Mouse (Mus musculus): ENCODE results near the gene 4930438A08Rik.

4930438A08Rik gene

GRCm38 (mm10) chr11:58324614-58325229, 50.1 kb downstream of the 4930438A08Rik start:
- DNase-seq (ENCODE audit: low spot score) = no peak

- no peak for DNase-seq (ENCODE audit: low spot score)
Measured at GRCm38 (mm10) chr11:58326781-58327180, 52.2 kb downstream of the 4930438A08Rik start.

- DNase-seq (ENCODE audit: low spot score) = no peak
Measured at GRCm38 (mm10) chr11:58329906-58330275, 55.3 kb downstream of the 4930438A08Rik start.

DNA sequence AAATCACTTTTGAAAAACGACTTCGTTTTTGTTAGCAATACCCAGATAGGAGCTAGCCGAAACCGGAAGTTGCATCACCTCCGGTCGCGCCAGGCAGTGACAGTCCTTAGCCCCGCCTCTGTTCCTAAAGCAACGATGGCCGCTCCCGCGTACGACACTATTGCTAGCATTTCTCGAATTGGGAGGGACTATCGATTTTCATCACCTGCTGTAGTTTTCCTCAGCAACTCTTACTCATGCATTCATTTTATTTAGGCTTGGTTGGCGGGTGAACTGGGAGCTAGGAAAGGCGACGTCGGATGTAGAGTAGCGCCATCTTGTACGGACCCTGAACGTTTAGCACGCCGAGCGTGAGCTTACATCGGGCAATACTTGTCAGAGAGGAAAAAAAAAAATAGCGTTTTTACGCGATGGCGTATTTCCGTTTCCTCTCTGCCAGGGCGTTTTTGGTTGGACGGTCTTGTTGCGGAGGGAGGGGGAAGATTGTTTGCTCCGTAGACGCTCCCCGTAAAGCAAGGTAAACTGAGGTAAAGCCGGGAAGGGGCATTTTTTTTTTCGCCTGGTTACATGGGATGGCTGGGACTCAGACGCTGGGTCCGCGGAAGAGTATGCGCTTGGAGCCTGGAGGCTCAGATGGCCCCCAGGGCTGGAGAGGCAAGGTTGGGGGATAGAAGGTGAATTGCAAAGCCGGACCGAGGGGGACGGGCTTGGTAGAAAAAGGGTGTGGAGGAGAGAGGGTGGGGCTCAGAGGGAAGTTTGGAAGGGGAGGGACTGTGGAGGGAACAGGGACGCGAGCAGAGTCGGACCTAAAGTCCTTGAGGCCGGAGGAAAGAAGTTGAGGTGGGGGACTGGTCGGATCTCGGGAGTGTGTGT, 55.9 kb downstream of the 4930438A08Rik start, which contains the start of the genes Zfp672 and Sh3bp5l:
Gene Zfp672, minus strand, starts transcription at position 64 of the 873 bp plus-strand sequence.
Gene Sh3bp5l, plus strand, starts transcription at position 449 of the 873 bp plus-strand sequence.
- DNase-seq (ENCODE audit: low spot score) = peak; percentile 93

- no peak for DNase-seq (ENCODE audit: low spot score)
Measured at GRCm38 (mm10) chr11:58331149-58331495, 56.5 kb downstream of the 4930438A08Rik start.

- no peak for DNase-seq (ENCODE audit: low spot score)
Measured at GRCm38 (mm10) chr11:58331546-58331945, 56.9 kb downstream of the 4930438A08Rik start.

DNA sequence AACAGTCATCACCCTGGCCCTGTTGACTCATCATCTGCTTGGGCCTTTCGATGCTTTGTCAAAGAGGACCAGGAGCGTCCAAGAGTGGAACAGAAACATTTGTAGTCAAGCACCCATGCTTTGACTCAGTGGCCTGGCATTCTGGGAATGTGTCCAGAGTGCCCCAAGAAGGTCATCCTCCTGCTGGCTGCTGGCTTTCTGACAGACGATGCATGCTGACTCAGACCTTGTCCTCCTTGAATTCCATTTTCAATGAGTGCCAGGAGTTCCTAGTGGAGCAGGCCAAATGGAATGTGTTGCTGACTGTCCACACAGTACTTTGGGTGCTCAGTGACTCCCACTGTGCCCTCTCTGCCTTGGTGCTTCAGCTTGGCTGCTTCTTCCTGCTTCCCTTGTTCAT, 60.1 kb downstream of the 4930438A08Rik start:
- no peak for DNase-seq (ENCODE audit: low spot score)

Measured in layer of hippocampus, adult 9-10 months (tissue).